Mouse (Mus musculus): ENCODE data around the gene Krt88. TPM values are rescaled to one million over a fixed set of nuclear protein-coding genes. Genes with fewer than 3 reads are reported as not detected.
A peak's percentile ranks its signal among the peaks of the same experiment; 100 is the strongest.

Krt88 gene
- polyA plus RNA-seq, 1 experiment from 2014 or later: not detected

GRCm38 (mm10) chr15:101479007-101479665 is 31.6 kb downstream of the Krt88 start:
- no peaks in the 10 kb centered on the region for H3K36me3 ChIP-seq
- H3K27ac ChIP-seq: no peak overlapping the region
- H3K4me1 ChIP-seq: peaks cover 4% of the 10 kb centered on the region
- H3K27me3 ChIP-seq: peaks cover 17% of the 10 kb centered on the region
- H3K4me3 ChIP-seq: peak overlapping the region; percentile 22
- no peaks in the 10 kb centered on the region for H3K9me3 ChIP-seq
- ATAC-seq (ENCODE audit: borderline replicate concordance, extremely low read depth, low FRiP score, low TSS enrichment): no peak
- H3K9ac ChIP-seq: no peak overlapping the region
- 4% methylated on average over 31 of the region's 31 CpGs for WGBS
- peak overlapping the region; percentile 54 for H3K4me2 ChIP-seq

DNA sequence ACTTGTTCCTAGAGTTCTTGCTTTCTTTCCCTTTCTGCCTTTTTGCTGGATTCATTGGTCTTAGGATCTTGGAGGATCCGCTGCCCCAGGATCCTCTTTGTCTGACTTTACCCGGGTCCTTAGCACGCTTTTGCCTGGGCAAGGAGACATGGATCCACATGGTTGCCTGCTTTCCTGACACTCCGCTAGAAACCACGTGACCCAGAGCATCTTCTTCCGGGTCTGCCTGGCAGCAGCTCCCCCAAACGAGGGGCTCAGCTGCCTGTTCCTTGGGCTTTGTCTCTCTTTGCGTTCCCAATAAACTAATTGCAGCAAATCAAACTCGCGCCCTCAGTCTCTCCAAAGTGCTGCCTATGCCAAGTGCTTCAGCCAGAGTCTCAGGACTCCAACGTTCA is 32.1 kb downstream of the Krt88 start:
- WGBS: 27% methylated on average over 11 of the region's 11 CpGs
- ATAC-seq (ENCODE audit: borderline replicate concordance, extremely low read depth, low FRiP score, low TSS enrichment): no peak
- peak overlapping the region; percentile 54 for H3K4me2 ChIP-seq
- H3K27me3 ChIP-seq: peaks cover 17% of the 10 kb centered on the region
- H3K4me1 ChIP-seq: peaks cover 4% of the 10 kb centered on the region
- H3K9ac ChIP-seq: no peak overlapping the region
- H3K27ac ChIP-seq: no peak overlapping the region
- H3K9me3 ChIP-seq: no peaks in the 10 kb centered on the region
- no peaks in the 10 kb centered on the region for H3K36me3 ChIP-seq
- no peak overlapping the region; the same call in 1 of the 2 replicates for H3K4me3 ChIP-seq

GRCm38 (mm10) chr15:101482056-101482455 is 34.5 kb downstream of the Krt88 start:
- H3K4me2 ChIP-seq: no peak overlapping the region
- WGBS: 34% methylated on average over 4 of the region's 4 CpGs

DNA sequence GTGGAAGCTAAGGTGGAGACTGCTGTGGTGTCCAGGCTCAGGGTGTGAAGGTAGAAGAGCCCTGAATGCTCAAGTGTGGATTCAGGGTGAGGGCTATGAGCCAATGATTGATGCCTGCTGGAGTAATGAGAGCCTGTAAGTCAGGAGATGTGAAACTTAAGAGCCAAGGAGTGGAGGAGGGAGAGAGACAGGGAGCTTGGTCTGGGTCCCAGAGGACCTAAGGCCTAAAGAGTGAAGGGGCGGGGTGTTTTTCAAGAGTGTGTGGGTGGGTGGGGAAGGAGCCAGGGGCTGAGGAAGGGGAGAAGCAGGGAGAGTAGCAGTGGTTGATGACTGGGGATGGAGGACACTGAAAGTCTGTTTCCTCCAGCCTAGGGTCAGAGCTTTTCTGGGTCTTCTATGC is 36.1 kb downstream of the Krt88 start:
- ATAC-seq (ENCODE audit: borderline replicate concordance, extremely low read depth, low FRiP score, low TSS enrichment): no peak
- Histone ChIP-seq H3K27ac (no peak overlapping the region), H3K27me3 (peaks cover 7% of the 10 kb centered on the region), H3K4me3 (no peak overlapping the region), H3K4me2 (no peak overlapping the region), H3K36me3 (no peaks in the 10 kb centered on the region), H3K9ac (no peak overlapping the region), H3K9me3 (no peaks in the 10 kb centered on the region), H3K4me1 (peaks cover 4% of the 10 kb centered on the region)
- WGBS: 55% methylated on average over 1 of the region's 1 CpGs

More at GRCm38 (mm10) chr15:101482056-101482455, 34.5 kb downstream of the Krt88 start:
- Histone ChIP-seq H3K4me1 (peaks cover 4% of the 10 kb centered on the region), H3K27me3 (peaks cover 17% of the 10 kb centered on the region), H3K4me3 (no peak overlapping the region), H3K9ac (no peak overlapping the region), H3K9me3 (no peaks in the 10 kb centered on the region), H3K27ac (no peak overlapping the region), H3K36me3 (no peaks in the 10 kb centered on the region)
- ATAC-seq (ENCODE audit: borderline replicate concordance, extremely low read depth, low FRiP score, low TSS enrichment): no peak

GRCm38 (mm10) chr15:101484939-101485338 is 37.4 kb downstream of the Krt88 start:
- no peak overlapping the region for H3K4me3 ChIP-seq
- 77% methylated on average over 1 of the region's 1 CpGs for WGBS
- no peaks in the 10 kb centered on the region for H3K4me1 ChIP-seq
- no peak for ATAC-seq (ENCODE audit: borderline replicate concordance, extremely low read depth, low FRiP score, low TSS enrichment)
- H3K9me3 ChIP-seq: no peaks in the 10 kb centered on the region
- no peaks in the 10 kb centered on the region for H3K36me3 ChIP-seq
- H3K27me3 ChIP-seq: no peaks in the 10 kb centered on the region
- no peak overlapping the region for H3K9ac ChIP-seq
- no peak overlapping the region for H3K27ac ChIP-seq
- H3K4me2 ChIP-seq: no peak overlapping the region

GRCm38 (mm10) chr15:101485911-101486635 is 38.5 kb downstream of the Krt88 start:
- H3K27ac ChIP-seq: no peak overlapping the region
- H3K9me3 ChIP-seq: no peaks in the 10 kb centered on the region
- no peaks in the 10 kb centered on the region for H3K27me3 ChIP-seq
- H3K9ac ChIP-seq: no peak overlapping the region
- WGBS: 74% methylated on average over 11 of the region's 11 CpGs
- H3K4me1 ChIP-seq: no peaks in the 10 kb centered on the region
- no peaks in the 10 kb centered on the region for H3K36me3 ChIP-seq
- H3K4me3 ChIP-seq: no peak overlapping the region
- ATAC-seq (ENCODE audit: borderline replicate concordance, extremely low read depth, low FRiP score, low TSS enrichment): no peak
- H3K4me2 ChIP-seq: no peak overlapping the region

DNA sequence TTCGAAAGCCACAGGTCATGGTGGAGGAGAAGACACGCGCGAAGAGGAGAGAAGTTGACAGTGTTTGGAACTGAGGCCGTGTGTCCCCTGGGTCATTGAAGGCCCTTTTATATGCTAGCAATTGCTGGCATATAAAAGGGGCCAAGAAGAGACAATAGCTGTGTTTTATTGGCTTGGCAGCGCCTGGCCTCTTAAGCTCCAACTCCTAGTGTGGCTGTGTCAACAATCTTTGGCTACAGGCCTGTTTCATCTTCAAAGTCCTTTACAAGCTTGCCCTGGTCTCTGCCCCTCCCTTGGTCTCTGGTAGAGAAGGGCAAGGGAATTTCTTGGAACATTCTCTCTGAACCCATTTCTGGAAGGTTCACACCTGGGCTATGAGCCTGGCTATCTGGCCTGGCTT is 43.9 kb downstream of the Krt88 start, which contains the start of gene Krt83:
TSS of gene Krt83 (minus strand) at position 82 of the 400 bp plus-strand sequence.
- no peak within 1 kb of the TSS for H3K27ac ChIP-seq
- no peak within 1 kb of the TSS for H3K4me2 ChIP-seq
- ATAC-seq (ENCODE audit: borderline replicate concordance, extremely low read depth, low FRiP score, low TSS enrichment): no peak
- no peak within 1 kb of the TSS for H3K4me3 ChIP-seq
- H3K27me3 ChIP-seq: no peaks in the 10 kb centered on the region
- H3K36me3 ChIP-seq: no peaks in the 10 kb centered on the region
- H3K4me1 ChIP-seq: peaks cover 5% of the 10 kb centered on the region
- H3K9me3 ChIP-seq: no peaks in the 10 kb centered on the region
- H3K9ac ChIP-seq: no peak within 1 kb of the TSS
- WGBS: 71% methylated on average over 6 of the region's 6 CpGs

DNA sequence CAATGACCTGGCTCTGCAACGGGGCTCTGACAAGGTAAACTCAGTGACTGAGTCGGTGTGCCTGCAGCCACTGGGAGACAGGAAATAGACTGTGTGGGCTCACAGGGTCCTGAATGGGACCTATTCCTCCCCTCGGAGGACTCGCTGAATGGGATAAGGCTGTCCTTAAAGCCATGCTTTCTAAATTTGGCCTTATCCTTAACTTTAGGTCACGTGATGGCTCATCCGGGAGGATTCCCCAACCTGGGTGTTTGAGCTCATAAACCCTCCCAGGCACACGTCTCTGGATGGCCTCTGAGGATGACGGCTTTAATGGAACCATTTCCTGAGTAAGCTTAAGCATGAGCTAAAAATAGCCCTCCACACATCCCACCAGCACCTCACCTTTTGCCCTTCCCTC is 45.2 kb downstream of the Krt88 start:
- Histone ChIP-seq H3K4me3 (no peak overlapping the region), H3K9ac (no peak overlapping the region), H3K9me3 (no peaks in the 10 kb centered on the region), H3K4me1 (peaks cover 5% of the 10 kb centered on the region), H3K27ac (no peak overlapping the region), H3K27me3 (no peaks in the 10 kb centered on the region), H3K36me3 (no peaks in the 10 kb centered on the region), H3K4me2 (no peak overlapping the region)
- no peak for ATAC-seq (ENCODE audit: borderline replicate concordance, extremely low read depth, low FRiP score, low TSS enrichment)
- 32% methylated on average over 8 of the region's 8 CpGs for WGBS

DNA sequence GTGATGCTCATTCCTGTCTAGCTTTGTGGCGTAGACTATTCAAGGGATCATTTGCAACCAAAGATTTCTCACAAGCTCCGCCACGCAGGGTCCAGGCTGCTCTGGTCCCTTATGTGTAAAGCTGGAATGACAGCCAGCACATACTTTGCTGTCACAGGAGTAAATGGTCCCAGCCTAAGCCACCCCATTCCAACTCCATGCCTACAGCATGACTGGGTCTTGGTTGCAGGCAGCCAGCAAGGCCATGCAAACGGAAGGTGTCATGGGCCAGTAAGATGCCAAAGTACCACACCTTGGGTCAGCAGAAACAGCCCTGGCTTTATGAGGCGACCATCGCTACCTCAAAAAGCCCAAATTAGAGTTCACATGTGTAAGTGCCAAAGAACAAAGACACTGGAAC is 46.2 kb downstream of the Krt88 start:
- Histone ChIP-seq H3K4me1 (peaks cover 5% of the 10 kb centered on the region), H3K9ac (no peak overlapping the region), H3K4me3 (no peak overlapping the region), H3K27me3 (no peaks in the 10 kb centered on the region), H3K4me2 (no peak overlapping the region), H3K9me3 (no peaks in the 10 kb centered on the region), H3K36me3 (no peaks in the 10 kb centered on the region), H3K27ac (no peak overlapping the region)
- 89% methylated on average over 6 of the region's 6 CpGs for WGBS
- ATAC-seq (ENCODE audit: borderline replicate concordance, extremely low read depth, low FRiP score, low TSS enrichment): no peak

DNA sequence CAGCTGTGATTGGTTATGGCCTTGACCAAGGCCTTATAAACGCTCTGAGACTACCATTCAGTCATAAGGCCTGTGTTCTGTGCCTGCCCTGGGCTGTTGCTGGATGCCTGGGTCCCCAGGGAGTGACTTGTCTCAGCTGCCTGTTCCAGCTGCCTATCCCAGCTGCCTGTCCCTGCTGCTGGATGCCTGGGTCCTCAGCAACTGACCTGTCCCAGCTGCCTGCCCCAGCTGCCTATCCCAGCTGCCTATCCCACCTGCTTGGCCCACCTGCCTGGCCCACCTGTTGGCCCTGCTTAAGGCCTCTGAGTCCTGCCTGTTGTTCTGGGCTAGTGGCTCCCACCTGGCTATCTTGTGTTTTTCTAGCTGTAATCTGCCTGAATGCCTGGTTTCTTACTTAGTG is 46.7 kb downstream of the Krt88 start:
- H3K9me3 ChIP-seq: no peaks in the 10 kb centered on the region
- no peak for ATAC-seq (ENCODE audit: borderline replicate concordance, extremely low read depth, low FRiP score, low TSS enrichment)
- 69% methylated on average over 1 of the region's 1 CpGs for WGBS

DNA sequence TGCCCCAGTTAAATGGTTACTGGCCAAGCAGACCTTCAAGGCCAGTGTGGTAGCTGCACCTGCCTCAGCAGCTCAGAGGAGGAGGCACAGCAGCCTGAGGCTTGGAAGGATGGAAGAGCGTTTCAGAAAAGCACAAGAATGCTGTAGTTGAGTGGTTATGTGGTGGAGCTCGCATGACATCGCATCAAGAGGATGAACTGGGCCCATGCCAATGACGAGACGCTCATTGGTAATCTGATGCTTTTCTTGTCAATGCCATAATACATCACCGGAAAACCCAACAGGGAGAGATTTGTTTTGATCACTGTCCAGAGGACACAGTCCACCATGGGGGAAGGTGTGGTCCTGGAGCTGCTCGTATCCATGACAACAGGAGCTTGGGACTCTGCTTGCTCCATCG is 47.7 kb downstream of the Krt88 start:
- Histone ChIP-seq H3K27ac (no peak overlapping the region), H3K9me3 (no peaks in the 10 kb centered on the region), H3K4me1 (peaks cover 5% of the 10 kb centered on the region), H3K36me3 (no peaks in the 10 kb centered on the region), H3K9ac (no peak overlapping the region), H3K4me2 (no peak overlapping the region), H3K4me3 (no peak overlapping the region), H3K27me3 (no peaks in the 10 kb centered on the region)
- WGBS: 76% methylated on average over 8 of the region's 8 CpGs
- no peak for ATAC-seq (ENCODE audit: borderline replicate concordance, extremely low read depth, low FRiP score, low TSS enrichment)

More for the DNA sequence above, 46.7 kb downstream of the Krt88 start:
- no peaks in the 10 kb centered on the region for H3K36me3 ChIP-seq
- H3K4me2 ChIP-seq: no peak overlapping the region
- H3K4me3 ChIP-seq: no peak overlapping the region
- H3K27ac ChIP-seq: no peak overlapping the region
- H3K27me3 ChIP-seq: no peaks in the 10 kb centered on the region
- no peak overlapping the region for H3K9ac ChIP-seq
- peaks cover 5% of the 10 kb centered on the region for H3K4me1 ChIP-seq

DNA sequence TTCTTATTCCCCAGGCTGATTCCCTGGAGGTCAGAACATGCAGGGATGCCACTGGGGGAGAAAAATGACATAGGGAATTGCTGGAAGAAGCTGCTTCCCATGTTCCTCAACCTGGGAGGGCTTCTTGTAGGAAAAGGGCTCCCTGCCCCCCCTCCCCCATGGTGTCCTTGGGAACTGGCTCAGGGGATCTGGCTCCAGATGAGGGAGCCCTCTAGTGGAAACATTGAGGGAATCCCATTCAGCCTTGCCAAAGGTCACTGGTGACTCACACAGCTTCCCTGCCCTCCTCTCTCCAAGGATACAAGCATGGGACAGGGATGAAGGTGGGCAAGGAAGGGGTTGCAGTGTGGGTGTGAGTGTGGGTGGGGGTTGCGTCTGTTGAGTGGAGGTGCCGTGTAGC is 49.6 kb downstream of the Krt88 start:
- Histone ChIP-seq H3K27me3 (no peaks in the 10 kb centered on the region), H3K4me3 (no peak overlapping the region), H3K4me1 (no peaks in the 10 kb centered on the region), H3K27ac (no peak overlapping the region), H3K4me2 (no peak overlapping the region), H3K9me3 (no peaks in the 10 kb centered on the region), H3K9ac (no peak overlapping the region), H3K36me3 (no peaks in the 10 kb centered on the region)
- 60% methylated on average over 2 of the region's 2 CpGs for WGBS
- ATAC-seq (ENCODE audit: borderline replicate concordance, extremely low read depth, low FRiP score, low TSS enrichment): no peak
